Mouse (Mus musculus) stomach, postnatal 0 days (tissue): ENCODE results near the gene AY358078. TPM values are rescaled to one million over a fixed set of nuclear protein-coding genes. Genes with fewer than 3 reads are reported as not detected.
"Not testable (repeated sequence)": the region's sequence is repeated elsewhere in the genome, so short reads cannot be mapped to it uniquely, and the experiment has no call there.

Source experiments
- ATAC-seq: fragments of 200-750 bp; cut with Nextera tagmentation; 2 replicates; pipeline ENCODE4 v1.8.0; 2017; ENCODE audit not compliant: low FRiP score, low TSS enrichment
- DNase-seq: peaks from one replicate; pipeline ENCODE4 v3.0.0-alpha.2; 2016; ENCODE audit warnings: low spot score
- H3K27ac ChIP-seq: fragments of 300-500 bp; sonication (generic); replicated peaks from 2 replicates; pipeline ENCODE4 v1.5.1; 2014; ENCODE audit warnings: mild to moderate bottlenecking, control low read depth
- H3K27me3 ChIP-seq: fragments of 300-500 bp; sonication (generic); 2 replicates; pipeline ENCODE4 v1.6.1; 2014; ENCODE audit warnings: low read length; ENCODE audit not compliant: control insufficient read depth, insufficient read depth
- H3K36me3 ChIP-seq: fragments of 300-500 bp; sonication (generic); 2 replicates; pipeline ENCODE4 v1.6.1; 2014; ENCODE audit warnings: low read length, mixed read lengths; ENCODE audit not compliant: control insufficient read depth, insufficient read depth
- H3K4me1 ChIP-seq: fragments of 300-500 bp; sonication (generic); replicated peaks from 2 replicates; pipeline ENCODE4 v1.6.1; 2014; ENCODE audit warnings: antibody characterized with exemption; ENCODE audit not compliant: control insufficient read depth, insufficient read depth
- H3K4me2 ChIP-seq: fragments of 300-500 bp; sonication (generic); replicated peaks from 2 replicates; pipeline ENCODE4 v1.6.1; 2014; ENCODE audit warnings: low read depth, mild to moderate bottlenecking, control low read depth, moderate library complexity
- H3K4me3 ChIP-seq: fragments of 300-500 bp; sonication (generic); 2 replicates; pipeline ENCODE4 v1.5.1; 2014; ENCODE audit warnings: low read depth, low read length, control low read depth
- H3K9ac ChIP-seq: fragments of 300-500 bp; sonication (generic); 2 replicates; pipeline ENCODE4 v1.6.1; 2014; ENCODE audit warnings: mild to moderate bottlenecking, low read length, control low read depth, mixed read lengths
- H3K9me3 ChIP-seq: fragments of 300-500 bp; sonication (generic); 2 replicates; pipeline ENCODE4 v1.6.1; 2016; ENCODE audit warnings: low read length; ENCODE audit not compliant: control insufficient read depth
- CTCF ChIP-seq: IDR thresholded peaks from 2 replicates; pipeline ENCODE4 v1.5.1; 2016; ENCODE audit warnings: antibody characterized with exemption, low read depth, mild to moderate bottlenecking, moderate library complexity
- EP300 ChIP-seq: optimal IDR thresholded peaks from 2 replicates; pipeline ENCODE3; 2016; ENCODE audit warnings: antibody characterized with exemption
- WGBS: fragments of 180-500 bp; shearing (Covaris S2); extraction: QIAGEN DNeasy Blood & Tissue Kit; methylation state at CpG from one replicate; pipeline ENCODE4 v1.1.7; 2014; 5-methylcytosine and 5-hydroxymethylcytosine counted together
- microRNA-seq: library from miRNA; unstranded; fragments of <30 nt; microRNA quantifications from one replicate; pipeline ENCODE4, GENCODE M21; 2016
- polyA plus RNA-seq: library from polyadenylated mRNA; unstranded; fragments of >200 nt; fragmentation: Nextera tagmentation; extraction: Ambion mirVana; gene quantifications from 2 replicates; pipeline ENCODE4 v1.2.1, GENCODE M21; 2015

Gene AY358078
- polyA plus RNA-seq, 1 experiment from 2014 or later: not detected

GRCm38 (mm10) chr14:51851006-51851405, 51.2 kb downstream of the AY358078 start:
- not testable (repeated sequence) for H3K4me1 ChIP-seq, H3K9ac ChIP-seq, H3K27me3 ChIP-seq, H3K36me3 ChIP-seq, ATAC-seq, H3K27ac ChIP-seq, H3K4me2 ChIP-seq, H3K4me3 ChIP-seq, H3K9me3 ChIP-seq
- peak; percentile 19 for DNase-seq
- peak; percentile 61 for TF ChIP-seq CTCF
- 48% methylated on average over 3 of the region's 3 CpGs for WGBS

DNA sequence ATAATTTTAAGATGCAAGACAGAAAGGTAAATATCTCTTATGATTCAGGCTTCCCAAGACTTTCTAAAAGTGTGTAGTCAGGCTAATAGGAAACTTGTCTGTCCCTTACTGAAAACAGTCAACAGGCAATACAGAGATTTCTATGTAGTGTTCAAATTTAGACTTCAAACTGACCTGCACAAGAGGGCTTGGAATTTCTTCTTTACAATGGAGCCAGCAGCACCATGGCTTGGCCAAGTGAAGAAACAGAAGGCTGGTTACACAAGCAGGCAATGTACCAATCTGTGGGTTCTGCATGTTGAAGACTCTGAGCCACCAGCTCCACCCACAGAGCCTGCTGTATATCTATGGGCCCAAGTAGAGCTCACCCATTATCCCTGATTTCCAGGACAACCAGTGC, 53.6 kb downstream of the AY358078 start, which contains the start of gene Ear6:
Gene Ear6 (plus strand): TSS at position 301 of the 400 bp plus-strand sequence.
- H3K4me2 ChIP-seq: no peak within 1 kb of the TSS
- DNase-seq (no peak), ATAC-seq (no peak)
- H3K27me3 ChIP-seq: no peaks in the 10 kb centered on the region
- no peak within 1 kb of the TSS for H3K4me3 ChIP-seq
- H3K27ac ChIP-seq: no peak within 1 kb of the TSS
- no peaks in the 10 kb centered on the region for H3K36me3 ChIP-seq
- H3K9ac ChIP-seq: no peak within 1 kb of the TSS
- TF ChIP-seq EP300 (no peak), CTCF (no peak)
- H3K9me3 ChIP-seq: no peaks in the 10 kb centered on the region
- no peaks in the 10 kb centered on the region for H3K4me1 ChIP-seq

DNA sequence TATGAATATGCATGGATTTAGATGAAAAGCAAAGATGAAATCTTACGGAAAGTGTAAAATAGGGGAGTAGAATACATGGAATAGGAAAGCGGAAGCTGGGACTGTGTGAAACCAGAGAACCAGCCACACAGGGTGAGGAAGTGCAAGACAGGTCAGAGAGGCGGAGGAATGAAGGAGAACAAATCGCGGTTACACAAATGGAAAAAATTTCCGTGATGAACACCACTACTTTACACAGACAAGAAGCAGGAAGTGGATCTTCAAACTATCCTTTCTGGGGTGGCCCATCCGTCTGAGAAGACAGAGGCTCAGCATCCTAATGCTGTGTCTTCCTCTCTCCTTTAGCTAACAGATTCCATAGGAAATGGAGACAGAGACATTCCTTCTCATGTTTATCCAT, 55.4 kb downstream of the AY358078 start:
- H3K9ac ChIP-seq, H3K9me3 ChIP-seq, ATAC-seq, H3K4me2 ChIP-seq, DNase-seq, H3K27me3 ChIP-seq, H3K4me1 ChIP-seq, H3K27ac ChIP-seq, H3K4me3 ChIP-seq, H3K36me3 ChIP-seq: not testable (repeated sequence)
- WGBS: 71% methylated on average over 7 of the region's 7 CpGs

DNA sequence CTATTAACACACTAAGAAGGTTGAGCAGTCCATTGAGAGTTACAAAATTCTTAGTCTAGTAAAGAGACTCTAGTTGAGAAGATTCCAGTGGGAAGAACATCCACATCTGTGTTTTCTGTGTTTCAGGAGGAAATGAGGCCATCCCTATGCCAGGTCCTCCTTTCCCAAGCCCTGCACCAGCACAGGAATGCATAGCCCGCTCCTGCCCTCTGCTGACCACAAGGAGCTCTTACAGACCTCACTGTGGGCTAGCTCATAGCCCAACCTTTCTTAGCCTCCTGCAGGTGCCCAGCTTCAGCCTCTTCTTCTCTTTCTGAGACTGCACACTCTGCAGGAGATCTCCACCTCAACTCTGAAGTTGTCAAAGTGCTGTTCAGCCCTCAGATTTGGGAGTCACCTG, 63.8 kb downstream of the AY358078 start:
- H3K36me3 ChIP-seq, H3K4me1 ChIP-seq, H3K4me2 ChIP-seq, H3K27me3 ChIP-seq, ATAC-seq, H3K27ac ChIP-seq, H3K9me3 ChIP-seq, H3K4me3 ChIP-seq, H3K9ac ChIP-seq: not testable (repeated sequence)
- 0% methylated on average over 1 of the region's 1 CpGs for WGBS
- peak; percentile 72 for TF ChIP-seq CTCF
- DNase-seq: peak; percentile 24

DNA sequence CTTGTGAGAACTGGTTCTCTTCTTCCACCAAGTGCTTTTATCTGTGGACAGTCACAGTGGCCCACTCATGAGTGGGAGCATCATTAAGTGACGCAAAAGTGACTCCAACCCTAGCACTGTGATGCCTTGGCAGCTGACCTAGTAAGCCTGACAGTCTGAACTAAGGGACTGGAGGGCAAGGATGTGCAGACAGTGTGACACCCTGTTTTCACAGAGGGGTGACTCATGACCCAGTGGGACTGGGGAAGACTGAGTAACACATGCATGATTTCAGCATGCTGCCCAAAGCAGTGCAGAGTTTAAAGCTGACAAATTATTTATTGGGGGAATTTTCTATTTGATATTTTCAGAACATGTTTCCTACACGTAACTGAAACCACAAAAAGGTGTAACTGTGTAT, 70.9 kb downstream of the AY358078 start:
- TF ChIP-seq CTCF: no peak
- TF ChIP-seq EP300: no peak
- no peak overlapping the region for H3K27ac ChIP-seq
- H3K4me2 ChIP-seq: no peak overlapping the region
- no peak overlapping the region for H3K4me3 ChIP-seq
- no peaks in the 10 kb centered on the region for H3K4me1 ChIP-seq
- 77% methylated on average over 2 of the region's 2 CpGs for WGBS
- no peaks in the 10 kb centered on the region for H3K36me3 ChIP-seq
- H3K27me3 ChIP-seq: no peaks in the 10 kb centered on the region
- no peak overlapping the region for H3K9ac ChIP-seq
- H3K9me3 ChIP-seq: no peaks in the 10 kb centered on the region
- ATAC-seq: no peak
- DNase-seq: no peak

DNA sequence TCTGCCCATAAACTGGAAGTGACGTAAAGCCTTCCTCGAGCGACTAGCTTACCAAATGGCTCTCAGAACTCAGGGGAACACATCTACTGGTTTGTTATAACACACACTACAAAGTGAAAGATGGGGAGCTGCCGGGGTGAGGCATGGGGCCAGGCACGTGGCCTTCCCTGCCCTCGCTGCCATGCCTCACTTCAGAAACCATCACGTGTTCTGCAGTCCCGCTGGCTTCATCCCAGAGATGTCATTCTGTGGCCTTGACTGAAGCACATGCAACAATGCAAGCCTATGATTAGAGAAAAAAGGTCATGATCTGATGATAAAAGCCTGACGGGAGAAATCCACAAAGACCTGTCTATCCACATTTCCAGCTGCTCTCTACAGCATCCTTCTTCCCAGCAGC, 71.9 kb downstream of the AY358078 start:
- Histone ChIP-seq H3K27ac (no peak overlapping the region), H3K27me3 (no peaks in the 10 kb centered on the region), H3K36me3 (no peaks in the 10 kb centered on the region), H3K9ac (no peak overlapping the region), H3K4me3 (no peak overlapping the region), H3K4me2 (no peak overlapping the region), H3K9me3 (no peaks in the 10 kb centered on the region), H3K4me1 (no peaks in the 10 kb centered on the region)
- no peak for ATAC-seq
- no peak for DNase-seq
- TF ChIP-seq EP300: no peak
- 68% methylated on average over 9 of the region's 9 CpGs for WGBS

Small RNA genes lying within 50 kb of the gene (microRNA-seq; reads per million reads assigned to microRNA genes)
- not detected for gene Gm27375

Other genes with a start within 250 kb of the AY358078 start
- gene Gm5622, start 247.3 kb upstream of the AY358078 start, polyA plus RNA-seq: not detected in 2 replicates
- not detected in 2 replicates for gene Gm17175, start 226.0 kb upstream of the AY358078 start, polyA plus RNA-seq
- gene Gm17174, start 207.9 kb upstream of the AY358078 start, polyA plus RNA-seq: not detected in 2 replicates
- gene Gm17078, start 188.7 kb upstream of the AY358078 start, polyA plus RNA-seq: not detected in 2 replicates
- gene Gm4181, start 164.4 kb upstream of the AY358078 start, polyA plus RNA-seq: not detected in 2 replicates
- gene Gm17079, start 104.6 kb upstream of the AY358078 start, polyA plus RNA-seq: not detected in 2 replicates
- not detected in 2 replicates for gene Gm5800, start 82.9 kb upstream of the AY358078 start, polyA plus RNA-seq
- not detected in 2 replicates for gene Ang4, start 26.5 kb upstream of the AY358078 start, polyA plus RNA-seq
- not detected in 2 replicates for gene Ear6, start 53.7 kb downstream of the AY358078 start, polyA plus RNA-seq
- 22.7 and 24.0 TPM in 2 replicates for gene Mettl17, start 84.8 kb downstream of the AY358078 start, polyA plus RNA-seq
- 1.1 and 1.4 TPM in 2 replicates for gene Slc39a2, start 92.8 kb downstream of the AY358078 start, polyA plus RNA-seq
- gene Ndrg2, start 114.1 kb downstream of the AY358078 start, polyA plus RNA-seq: 71.6 and 79.4 TPM in 2 replicates
- gene Tppp2, start 118.4 kb downstream of the AY358078 start, polyA plus RNA-seq: not detected in 2 replicates
- 0.07 TPM in 1 of 2 replicates, not detected in the other for gene Rnase13, start 122.7 kb downstream of the AY358078 start, polyA plus RNA-seq
- gene Arhgef40, start 184.7 kb downstream of the AY358078 start, polyA plus RNA-seq: 32.9 and 36.4 TPM in 2 replicates
- gene Tmem253, start 215.6 kb downstream of the AY358078 start, polyA plus RNA-seq: 4.6 and 4.9 TPM in 2 replicates
- 18.1 and 18.5 TPM in 2 replicates for gene Zfp219, start 220.7 kb downstream of the AY358078 start, polyA plus RNA-seq
- gene Olfr221, start 242.4 kb downstream of the AY358078 start, polyA plus RNA-seq: not detected in 2 replicates